Mouse (Mus musculus) ES-E14 (cell line): ENCODE measurements at regions not wholly inside any gene's neighbourhood (a gene's known extent, or its start where the extent isn't known, plus 50 kb on each side); places are given as distances from the start of the nearest gene placed in this dataset.

Source experiments
- MAFK ChIP-seq: IDR thresholded peaks from 2 replicates; pipeline ENCODE4 v1.6.1; 2014; ENCODE audit warnings: mild to moderate bottlenecking, low read depth, low read length, inconsistent platforms; ENCODE audit not compliant: insufficient read depth
- ZNF384 ChIP-seq: IDR thresholded peaks from 2 replicates; pipeline ENCODE4 v1.6.1; 2012; ENCODE audit warnings: low read depth, low read length, inconsistent platforms

- TF ChIP-seq MAFK (no peak), ZNF384 (no peak)
Observed at GRCm38 (mm10) chr8:8959021-8959786, 268.9 kb upstream of the Arglu1 start.
